Mouse (Mus musculus) c-Kit-positive CD71-positive TER-119-negative erythroid progenitor cells, embryonic 14.5 days (primary cell): ENCODE measurements around the gene Lime1.

Source experiments
- DNase-seq: peaks from one replicate; pipeline ENCODE4 v3.0.0-alpha.2; 2013; ENCODE audit warnings: low read depth

Gene Lime1

DNA sequence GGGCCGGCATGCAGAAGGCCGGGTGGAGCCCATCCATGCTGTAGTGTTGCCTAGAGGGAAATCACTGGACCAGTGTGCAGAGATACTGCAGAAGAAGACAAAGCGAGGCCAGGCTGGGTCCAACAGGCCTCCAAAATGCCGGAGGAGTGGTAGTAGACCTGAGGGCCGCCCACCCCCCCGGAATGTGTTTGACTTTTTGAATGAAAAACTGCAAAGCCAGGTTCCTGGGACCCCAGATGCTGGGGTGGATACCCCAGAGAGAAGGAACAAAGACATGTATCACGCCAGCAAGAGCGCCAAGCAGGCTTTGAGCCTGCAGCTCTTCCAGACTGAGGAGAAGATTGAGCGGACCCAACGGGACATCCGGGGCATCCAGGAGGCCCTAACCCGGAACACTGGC, at the start of gene Lime1:
Gene Lime1, plus strand, starts transcription at position 301 of the 400 bp plus-strand sequence.
- no peak for DNase-seq

DNA sequence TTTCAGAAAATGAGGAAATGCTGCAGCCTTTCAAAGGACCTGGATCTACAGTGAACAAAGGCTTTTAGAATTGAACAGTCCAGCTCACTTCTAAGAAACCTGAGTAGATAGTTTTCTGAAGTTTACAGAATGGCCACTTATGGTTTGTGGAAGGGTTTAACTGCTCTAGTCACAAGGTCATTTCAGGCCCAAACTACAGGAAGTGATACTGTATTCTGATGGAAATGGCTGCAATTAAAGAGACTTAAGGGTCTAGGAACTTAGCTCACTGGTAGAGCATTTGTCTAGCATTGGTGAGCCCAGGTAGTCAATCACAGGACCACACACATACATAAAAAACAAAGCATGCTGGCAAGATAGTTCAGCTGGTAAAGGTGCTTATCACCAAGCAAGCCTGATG, 47.3 kb upstream of the Lime1 start:
- no peak for DNase-seq

DNA sequence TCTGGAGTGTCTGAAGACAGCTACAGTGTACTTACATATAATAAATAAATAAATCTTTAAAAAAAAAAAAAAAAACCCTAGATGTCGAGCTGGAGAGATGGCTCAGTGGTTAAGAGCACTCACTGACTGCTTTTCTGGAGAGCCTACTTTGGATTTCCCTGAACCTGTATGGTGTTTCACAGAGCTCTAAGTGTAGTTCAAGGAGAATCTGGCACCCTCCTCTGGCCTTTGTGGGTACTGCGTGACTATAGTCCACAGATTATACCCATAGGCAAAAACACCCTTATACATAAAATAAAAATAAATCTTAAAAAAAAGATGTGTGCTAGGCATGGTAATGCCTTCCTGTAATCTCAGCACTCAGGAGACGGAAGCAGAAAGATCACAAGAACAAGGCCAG, 45.9 kb upstream of the Lime1 start:
- DNase-seq = peak; percentile 65

DNA sequence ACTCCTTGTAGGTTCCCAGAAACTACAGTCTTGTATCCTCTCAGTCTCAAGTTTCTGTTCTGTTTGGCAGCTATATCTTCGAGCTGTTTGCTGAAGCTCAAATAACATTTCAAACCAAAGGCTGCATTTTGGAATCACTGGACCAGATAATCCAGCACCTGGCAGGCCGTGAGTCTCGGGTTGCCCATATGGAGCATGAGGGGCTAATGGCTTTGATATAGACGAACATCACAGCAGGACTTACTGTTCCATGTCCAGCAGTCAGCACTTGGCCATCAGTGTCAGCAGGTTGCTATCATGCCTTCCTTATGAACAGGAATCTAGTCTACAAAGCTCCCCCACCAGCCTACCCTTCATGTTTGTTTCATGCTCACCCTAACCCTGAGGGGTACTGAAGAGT, 39.5 kb upstream of the Lime1 start:
- DNase-seq = no peak

DNA sequence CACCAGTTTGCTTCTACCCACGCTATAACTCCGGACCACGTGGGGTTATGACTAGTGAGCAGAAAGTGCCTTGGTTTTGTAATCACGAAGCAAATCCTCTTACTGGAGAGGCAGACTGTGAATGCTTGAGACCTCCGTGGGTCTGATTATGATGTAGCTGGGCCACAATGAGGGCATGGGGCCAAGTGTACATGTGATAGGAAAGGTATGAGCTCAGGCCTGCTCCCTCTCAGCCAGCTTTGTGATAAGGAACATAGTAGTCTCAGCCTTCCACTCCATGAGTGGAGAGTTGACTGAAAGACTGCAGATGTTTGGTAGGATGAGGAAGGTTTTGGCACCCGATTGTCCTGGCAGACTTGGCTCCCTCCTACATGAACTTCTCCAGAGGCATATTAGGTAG, 37.1 kb upstream of the Lime1 start:
- DNase-seq = no peak

DNA sequence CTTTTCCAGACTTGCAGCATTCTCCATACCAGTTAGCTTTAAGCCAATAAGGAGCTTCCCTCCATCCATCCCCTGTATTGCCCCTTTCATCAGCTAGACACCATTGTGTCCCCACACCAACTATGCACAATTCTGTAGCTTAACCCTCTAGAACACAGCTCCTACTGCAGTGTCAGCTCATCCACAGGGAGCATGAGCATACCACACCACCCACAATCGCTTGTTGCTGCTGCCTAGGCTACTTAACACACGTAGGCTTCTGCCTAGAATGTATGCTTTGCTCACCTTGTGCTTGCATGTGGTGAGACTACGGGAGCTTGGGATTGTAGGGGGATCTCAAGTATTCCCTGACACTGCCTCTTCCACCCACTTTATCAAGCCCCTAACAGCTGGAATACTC, 23.1 kb upstream of the Lime1 start:
- DNase-seq = no peak

DNA sequence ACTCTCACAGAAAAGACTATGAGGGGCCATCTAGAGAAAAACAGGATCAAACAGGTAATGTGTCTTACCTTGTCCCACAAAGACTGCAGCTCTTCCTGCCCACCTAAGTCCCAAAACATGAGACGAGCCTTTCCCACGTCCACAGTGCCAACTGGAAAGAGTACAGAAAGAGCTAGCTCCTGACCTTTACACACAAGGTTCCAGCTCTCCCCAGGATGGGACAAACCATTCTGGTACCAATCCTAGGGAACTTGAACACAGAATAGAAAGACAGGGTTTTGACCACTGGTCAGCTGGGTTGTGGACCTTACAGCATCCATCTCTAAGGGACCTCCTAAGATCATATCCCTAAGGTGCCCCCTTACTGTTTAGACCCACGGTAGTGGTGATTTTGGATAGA, 15.9 kb upstream of the Lime1 start:
- no peak for DNase-seq

DNA sequence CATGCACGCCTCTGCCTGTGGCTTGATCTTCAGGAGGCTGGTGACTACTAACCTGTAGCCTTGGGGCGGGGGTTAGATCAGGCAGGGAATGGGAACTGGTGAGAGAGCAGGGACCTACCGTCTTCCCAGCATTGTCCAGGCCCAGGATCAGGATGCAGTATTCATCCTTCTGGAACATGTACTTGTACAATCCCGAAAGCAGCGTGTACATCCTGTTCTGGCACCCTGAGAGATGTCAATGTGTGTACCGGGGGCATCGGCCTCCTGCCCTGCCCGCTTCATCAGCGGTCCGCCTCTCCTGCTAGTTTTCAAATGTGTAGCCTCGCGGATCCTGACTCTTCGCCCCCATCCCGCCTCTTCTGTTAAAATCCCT, 15.4 kb upstream of the Lime1 start:
- no peak for DNase-seq

DNA sequence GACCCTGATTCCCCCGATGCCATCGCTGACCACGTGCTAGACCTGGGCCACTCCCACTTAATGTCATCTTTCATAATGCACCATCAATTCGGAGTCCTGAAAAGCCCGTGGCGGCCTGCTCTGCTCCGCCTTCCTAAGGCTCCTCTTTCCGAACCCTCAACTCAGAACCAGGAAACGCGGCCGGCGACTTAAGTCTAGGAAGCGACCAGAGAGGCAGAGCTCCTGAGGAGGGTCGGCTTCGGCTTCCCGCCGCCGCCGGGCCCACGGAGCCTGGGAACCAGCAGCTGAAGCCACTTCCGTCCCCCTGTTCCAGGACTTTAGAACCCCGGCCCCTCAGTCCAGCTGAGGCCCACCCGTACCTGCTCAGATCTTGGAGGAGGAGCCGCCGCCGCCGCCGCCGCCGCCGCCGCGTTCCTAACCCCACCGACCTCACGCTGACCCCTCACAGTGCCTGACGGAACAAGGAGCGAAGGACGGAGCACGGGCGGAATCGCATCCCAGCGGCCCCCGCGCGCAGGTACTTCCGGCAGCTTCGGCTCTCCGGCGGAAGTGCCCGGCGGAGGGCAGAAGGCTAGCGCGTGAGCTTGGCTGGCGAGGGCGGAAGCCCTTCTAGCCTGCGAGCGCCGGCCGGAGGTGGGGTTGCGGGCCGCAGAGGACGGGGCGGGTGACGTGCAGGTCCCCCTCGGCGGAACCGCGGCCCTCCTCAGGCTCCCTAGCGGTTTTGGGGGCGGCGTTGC, 14.8 kb upstream of the Lime1 start, which contains the start of the genes Zgpat and Arfrp1:
Gene Zgpat, plus strand, starts transcription at position 69 of the 737 bp plus-strand sequence.
Gene Arfrp1, minus strand, starts transcription at position 545 of the 737 bp plus-strand sequence.
- peak; percentile 72 for DNase-seq

DNA sequence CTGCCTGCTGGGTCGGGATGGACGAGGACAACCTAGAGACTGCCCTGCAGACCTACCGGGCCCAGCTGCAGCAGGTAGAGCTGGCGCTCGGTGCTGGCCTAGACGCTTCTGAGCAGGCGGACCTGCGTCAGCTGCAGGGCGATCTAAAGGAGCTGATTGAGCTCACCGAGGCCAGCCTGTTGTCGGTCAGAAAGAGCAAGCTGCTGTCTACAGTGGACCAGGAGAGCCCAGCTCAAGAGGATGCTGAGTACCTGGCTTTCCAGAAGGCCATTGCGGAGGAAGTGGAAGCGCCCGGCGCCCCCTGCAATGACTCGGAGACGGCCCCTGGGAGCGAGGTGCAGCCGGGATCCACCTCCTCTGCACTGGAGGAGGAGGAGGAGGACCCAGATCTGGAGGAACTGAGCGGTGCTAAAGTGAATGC, 14.2 kb upstream of the Lime1 start:
- DNase-seq = no peak

DNA sequence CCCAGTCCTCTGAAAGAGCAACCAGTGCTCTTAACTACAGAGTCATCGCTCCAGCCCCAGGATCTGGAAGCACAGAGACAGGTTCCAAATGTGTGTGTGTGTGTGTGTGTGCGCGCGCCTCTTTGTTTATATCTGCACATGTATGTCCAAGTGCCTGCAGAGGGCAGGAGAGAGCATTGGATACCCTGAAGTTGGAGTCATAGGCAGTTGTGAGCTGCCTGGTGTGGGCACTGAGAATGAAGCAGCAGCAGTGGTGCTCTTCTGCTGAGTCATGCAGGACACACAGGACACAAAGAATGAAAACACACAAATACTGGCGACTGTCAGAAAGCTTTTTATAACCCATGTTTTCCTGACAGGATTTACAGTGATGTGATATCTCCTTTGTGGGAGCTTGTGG, 9.9 kb upstream of the Lime1 start:
- no peak for DNase-seq

DNA sequence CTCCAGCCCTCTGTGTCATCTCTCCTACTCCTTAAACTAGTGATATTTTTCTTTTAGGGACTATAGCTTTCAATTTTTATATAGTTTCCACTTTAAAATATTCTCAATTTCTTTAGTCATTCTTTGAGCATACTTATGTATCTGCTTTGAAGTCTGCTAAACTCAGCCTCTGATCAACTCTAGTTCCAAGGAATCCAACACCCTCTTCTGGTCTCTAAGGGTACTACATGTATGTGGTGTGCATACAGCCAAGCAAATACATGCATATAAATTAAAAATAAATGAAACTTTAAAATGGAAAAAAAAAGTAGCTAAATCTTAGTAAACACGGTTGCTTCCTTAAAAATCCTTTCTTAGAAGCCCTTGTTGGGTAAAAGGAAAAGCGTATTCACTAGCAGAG, 4.1 kb upstream of the Lime1 start:
- peak; percentile 62 for DNase-seq

DNA sequence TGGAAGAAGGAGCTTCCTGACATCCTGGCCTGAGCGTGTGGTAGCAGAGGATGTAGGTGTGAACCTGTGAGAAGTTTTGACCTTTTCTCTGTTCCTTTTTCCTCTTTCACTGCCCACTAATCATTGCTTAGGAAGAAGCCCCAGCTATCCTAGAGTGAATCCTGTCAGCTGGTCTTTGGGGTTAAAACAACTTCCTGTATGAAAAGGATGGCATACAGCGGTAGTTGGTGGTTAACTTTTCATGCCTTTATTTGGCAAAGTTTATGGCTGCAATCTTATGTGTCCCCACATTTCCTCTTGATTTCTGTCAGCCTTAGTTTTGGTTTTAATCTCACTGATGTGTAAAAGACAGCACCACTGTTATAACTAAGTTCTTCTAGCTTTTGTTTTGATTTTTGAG, 2.6 kb upstream of the Lime1 start:
- no peak for DNase-seq

DNA sequence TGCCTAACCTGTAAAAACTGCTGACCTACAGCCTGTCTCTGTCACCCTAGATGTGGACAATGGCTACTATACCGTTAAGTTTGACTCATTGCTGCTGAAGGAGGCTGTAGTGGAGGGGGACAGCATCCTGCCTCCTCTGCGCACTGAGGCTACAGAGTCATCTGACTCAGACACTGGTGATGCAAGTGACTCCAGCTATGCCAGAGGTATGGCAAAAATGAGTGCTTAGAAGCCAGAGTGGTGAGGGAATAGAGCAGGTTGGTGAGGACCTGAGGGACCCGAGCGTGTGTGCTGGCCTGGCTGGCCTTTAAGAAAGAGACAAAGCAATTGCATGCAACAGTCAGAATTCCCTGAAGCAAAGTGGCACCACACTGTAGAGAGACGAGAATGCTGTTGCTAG, 1.2 kb upstream of the Lime1 start:
- no peak for DNase-seq

DNA sequence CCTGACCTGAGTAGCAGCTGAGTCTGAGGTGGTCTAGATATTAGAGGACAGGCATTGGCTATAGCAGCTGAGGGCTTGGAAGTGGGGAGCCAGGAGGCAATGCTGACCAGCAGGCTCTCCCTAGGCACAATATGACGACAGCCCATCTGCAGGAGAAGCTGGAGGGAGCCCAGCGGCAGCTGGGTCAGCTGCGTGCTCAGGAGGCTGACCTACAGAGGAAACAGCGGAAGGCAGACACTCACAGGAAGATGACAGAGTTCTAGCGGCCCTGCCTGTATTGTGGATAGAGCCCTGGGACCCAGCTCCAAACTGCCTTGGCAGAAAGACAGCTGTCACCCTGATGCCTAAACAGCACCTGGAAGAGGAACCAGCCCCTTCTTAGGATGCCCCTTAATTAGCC, 373 bp downstream of the Lime1 start:
- DNase-seq = no peak

DNA sequence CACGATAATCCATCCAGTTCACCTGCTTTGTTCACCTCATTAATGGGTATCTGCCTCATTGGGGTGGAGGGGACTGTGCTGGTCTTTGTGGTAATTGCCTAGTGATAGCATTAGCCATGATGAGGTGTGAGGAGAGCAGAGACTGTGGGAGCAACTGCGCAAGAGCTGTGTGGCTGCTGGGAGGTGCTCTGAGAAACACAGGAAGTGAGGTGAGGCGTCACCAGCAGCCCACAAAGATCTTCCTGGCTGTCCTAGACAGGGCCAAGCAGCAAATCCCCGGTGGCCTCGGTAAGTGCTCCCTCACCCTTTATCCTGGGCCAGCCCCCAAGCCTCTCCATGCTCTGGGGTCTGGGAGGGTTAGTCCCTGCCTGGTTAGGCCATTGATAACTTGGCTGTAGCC, 1.2 kb downstream of the Lime1 start:
- DNase-seq = no peak

DNA sequence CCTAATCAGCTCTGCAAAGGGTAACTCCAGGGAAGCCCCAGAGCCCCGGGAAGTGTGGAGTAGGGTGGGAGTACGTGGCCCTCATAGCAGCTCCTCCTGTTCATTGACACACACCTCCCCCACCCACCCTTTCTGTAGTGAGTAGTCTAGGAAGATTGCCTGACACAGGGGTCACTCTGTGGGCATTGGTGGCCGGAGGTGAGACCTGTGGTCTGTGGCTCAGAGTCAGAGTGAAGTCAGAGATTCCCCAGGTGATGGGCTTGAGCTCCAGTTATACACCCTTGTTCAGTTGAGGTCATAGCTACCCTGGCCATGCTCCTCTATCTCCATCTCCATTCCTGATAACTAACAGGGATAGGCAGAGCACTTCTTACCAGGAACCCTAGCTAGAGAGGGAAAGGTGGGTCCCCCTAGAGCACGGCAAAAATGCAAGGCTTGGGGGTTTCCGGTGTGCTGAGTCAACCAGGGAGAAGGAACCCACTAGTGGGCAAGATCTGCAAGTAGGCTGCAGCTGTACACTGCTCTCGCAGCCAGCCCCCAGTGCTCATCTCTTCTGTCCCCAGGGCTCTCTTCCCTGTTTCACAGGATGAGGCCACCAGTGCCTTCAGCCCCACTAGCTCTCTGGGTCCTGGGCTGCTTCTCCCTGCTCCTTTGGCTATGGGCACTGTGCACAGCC, 1.9 kb downstream of the Lime1 start:
- DNase-seq = no peak

DNA sequence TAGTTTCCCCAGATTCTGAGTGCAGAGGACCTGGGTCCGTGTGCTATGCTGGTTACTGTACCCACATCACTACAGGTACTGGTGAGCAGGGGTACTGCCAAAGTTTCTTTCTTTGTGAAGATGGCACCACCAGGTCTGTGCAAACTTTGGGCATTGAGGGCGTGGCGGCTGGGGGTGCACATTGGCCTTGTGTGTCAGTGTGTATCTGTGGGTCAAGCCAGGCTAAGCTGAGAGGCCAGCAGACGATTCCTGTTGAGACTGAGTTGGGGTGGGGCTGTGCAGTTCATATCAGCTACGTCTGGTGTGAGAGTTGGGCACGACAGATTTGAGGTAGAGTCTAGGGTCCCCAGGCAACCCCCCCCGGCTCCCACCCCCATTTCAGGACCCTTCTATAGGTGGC, 4.6 kb downstream of the Lime1 start:
- no peak for DNase-seq

DNA sequence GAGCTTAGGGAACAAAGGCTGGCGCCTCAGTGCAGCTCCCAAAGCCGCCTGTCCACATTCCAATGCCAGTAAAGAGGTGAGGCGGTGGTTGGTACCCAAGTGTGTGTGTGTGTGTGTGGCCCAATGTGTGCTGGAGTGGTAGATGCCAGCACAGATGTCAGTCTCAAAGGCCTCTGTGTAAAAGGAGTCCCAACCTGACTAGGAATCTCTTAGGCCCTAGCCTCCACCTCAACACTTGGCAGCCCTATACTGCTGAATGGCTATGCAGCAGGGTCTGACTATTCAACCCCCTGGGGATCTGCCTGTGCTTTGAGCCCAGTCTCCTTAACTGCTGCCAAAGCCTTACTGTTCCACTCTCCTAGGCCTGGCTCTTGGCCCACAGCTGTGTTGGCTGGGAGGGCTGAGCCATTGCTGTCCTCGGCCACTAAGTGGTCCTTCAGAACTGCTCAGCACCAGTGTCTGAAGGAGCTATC, 5.1 kb downstream of the Lime1 start:
- no peak for DNase-seq

DNA sequence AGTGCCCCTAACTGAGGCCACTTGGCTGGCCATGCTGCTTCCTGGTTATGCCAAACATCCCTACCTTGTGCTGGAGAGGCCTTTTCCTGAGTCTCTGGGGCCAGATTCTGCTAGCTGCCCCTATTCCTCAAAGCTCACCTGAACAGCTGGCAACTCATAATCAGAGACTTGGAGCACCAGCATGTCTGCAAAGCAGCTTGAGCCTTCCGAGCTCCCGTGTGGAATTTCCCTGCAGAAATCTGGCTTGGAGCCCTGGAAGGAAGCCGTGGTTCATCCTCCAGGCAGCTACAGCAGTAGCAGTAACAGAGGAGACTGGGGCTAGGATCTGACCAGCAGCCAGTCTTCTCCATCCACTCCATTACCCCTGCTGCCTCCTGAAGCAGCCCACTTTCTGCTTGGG, 6.0 kb downstream of the Lime1 start:
- no peak for DNase-seq

DNA sequence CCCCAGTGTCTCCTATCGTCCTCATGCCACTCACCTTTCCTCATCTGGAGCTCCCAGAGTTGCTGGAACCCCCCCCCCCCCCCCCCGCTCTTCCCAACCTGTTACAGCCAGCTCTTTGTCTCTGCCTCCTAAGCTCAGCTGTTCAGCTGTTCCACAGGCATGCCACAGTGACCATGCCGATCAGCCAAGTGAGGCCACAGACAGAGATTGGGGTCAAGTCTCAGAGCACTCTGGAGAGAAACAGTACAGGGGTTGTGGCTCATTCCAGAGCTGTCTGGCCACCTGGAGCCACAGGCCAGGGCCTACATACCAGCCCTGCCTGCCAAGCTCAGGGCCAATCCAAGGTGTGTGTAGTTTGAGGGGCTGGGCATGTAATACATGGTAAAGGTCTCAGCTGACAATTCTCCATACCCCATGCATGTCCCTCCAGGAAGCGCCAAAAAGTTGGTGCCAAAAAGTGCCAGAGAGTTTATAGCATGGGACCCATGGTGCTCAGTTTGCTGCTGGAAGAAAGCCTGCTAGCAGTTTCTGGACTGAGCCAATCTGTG, 6.9 kb downstream of the Lime1 start:
- no peak for DNase-seq

DNA sequence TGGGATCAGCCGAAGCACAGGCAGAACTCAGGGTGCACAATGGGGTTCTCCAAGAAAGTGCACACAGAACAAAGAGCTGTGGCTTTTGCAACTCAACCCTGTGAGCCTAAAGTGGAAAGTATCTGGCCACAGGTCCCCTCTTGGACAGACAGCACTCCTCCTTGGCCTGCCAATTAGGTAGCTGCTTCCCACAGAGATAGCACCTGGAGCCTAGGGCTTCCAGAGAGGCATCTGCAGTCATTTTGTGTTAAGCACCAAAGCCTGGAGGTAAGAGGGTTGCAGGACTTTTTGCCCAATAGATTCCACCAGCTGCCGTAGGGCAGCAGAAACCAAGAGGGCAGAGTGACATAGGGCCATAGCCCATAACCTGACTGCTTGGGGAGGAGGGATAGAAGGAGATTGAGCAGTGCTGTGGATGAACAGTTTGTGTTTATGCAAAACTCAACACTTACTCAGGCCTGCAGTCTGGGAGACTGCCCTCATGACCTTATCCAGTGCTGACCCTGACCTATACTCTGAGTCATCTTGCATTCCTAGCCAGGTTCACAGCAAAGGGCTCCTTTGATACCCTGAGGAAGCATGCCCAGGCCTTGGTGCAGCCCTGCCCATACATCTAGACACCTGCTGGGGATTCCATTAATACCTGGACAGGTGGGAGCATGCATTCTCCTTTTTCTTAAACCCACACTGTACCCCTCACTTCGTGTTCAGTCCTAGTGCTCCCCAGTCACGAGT, 10.4 kb downstream of the Lime1 start:
- DNase-seq = no peak

DNA sequence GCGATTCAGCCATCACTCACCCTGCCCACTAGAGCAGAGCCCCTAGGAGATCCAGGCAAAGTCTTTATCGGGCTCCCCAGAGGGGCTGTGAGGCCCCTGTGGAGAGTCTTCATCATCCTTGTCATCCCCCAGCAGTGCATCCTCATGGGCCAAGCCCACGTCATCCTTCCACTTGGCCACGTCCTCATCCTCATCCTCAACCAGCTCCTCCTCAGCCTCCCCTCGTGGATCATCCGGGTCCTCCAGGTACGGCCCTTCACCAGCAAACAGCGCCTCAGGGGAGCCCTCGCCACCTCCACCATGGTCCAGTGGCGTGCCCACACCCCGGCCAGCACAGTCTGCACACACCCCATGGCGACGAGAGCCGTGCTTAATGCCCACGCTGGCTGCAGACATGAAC, 11.1 kb downstream of the Lime1 start:
- DNase-seq = no peak
